Mouse (Mus musculus) heart, embryonic 10.5 days (tissue): ENCODE results near the gene Mtcl1. TPM values are rescaled to one million over a fixed set of nuclear protein-coding genes. Genes with fewer than 3 reads are reported as not detected.

Experiments used
- DNase-seq: peaks from one replicate; pipeline ENCODE4 v3.0.0-alpha.2; 2017; ENCODE audit warnings: low spot score
- H3K27ac ChIP-seq: fragments of 300-500 bp; sonication (generic); 2 replicates; pipeline ENCODE4 v1.5.1; 2016; ENCODE audit warnings: mild to moderate bottlenecking
- H3K27me3 ChIP-seq: fragments of 300-500 bp; sonication (generic); 2 replicates; pipeline ENCODE4 v1.6.1; 2016; ENCODE audit warnings: mild to moderate bottlenecking; ENCODE audit not compliant: poor library complexity, insufficient read depth, severe bottlenecking
- H3K36me3 ChIP-seq: fragments of 300-500 bp; sonication (generic); 2 replicates; pipeline ENCODE4 v1.6.1; 2016; ENCODE audit warnings: mild to moderate bottlenecking, moderate library complexity
- H3K4me1 ChIP-seq: fragments of 300-500 bp; sonication (generic); 2 replicates; pipeline ENCODE4 v1.6.1; 2016; ENCODE audit warnings: mild to moderate bottlenecking
- H3K4me3 ChIP-seq: fragments of 300-500 bp; sonication (generic); 2 replicates; pipeline ENCODE4 v1.5.1; 2016; ENCODE audit warnings: mild to moderate bottlenecking, moderate library complexity
- H3K9me3 ChIP-seq: fragments of 300-500 bp; sonication (generic); 2 replicates; pipeline ENCODE4 v1.6.1; 2016; ENCODE audit warnings: mild to moderate bottlenecking, moderate library complexity
- WGBS: fragments of 180-500 bp; shearing (Covaris S2); methylation state at CpG from one replicate; pipeline ENCODE4 v1.1.7; 2016; 5-methylcytosine and 5-hydroxymethylcytosine counted together
- polyA plus RNA-seq: library from polyadenylated mRNA; unstranded; fragments of >200 nt; fragmentation: Nextera tagmentation; extraction: Ambion mirVana; gene quantifications from 2 replicates; pipeline ENCODE4 v1.2.1, GENCODE M21; 2016

Gene Mtcl1
- polyA plus RNA-seq, 1 experiment from 2014 or later, result 3.7 TPM

DNA sequence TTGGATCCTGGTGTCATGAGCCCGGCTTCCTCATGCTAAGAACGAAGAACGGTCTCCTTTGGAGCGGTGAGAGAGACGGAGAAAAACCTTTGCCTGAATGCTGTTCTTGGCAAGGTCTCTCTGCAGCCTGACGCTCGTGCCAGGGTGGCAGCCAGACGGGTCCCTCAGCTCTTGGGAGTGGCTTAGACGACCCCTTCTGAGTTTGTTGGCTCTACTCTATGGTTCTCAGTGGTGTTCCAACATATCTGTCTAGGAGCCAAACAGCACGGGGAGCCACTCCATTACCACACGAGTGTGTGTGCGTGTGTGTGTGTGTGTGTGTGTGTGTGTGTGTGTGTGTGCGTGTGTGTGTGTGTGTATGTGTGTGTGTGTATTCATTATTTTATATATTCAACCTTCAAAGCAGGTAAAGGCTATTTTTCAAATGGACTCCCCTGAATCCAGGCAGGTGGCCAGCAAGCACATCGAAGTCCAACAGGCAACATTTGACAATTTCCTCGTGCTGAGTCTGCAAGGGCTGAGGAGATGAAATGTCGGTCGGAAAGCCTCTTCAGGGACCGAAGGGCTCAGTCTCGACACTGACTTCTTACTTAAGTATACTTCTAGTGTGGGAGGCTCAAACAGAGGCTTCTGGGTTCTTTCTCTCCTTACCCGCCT lies 128.7 kb downstream of the Mtcl1 start:
- Histone ChIP-seq H3K36me3 (no peaks in the 10 kb centered on the region), H3K27ac (no peak overlapping the region), H3K9me3 (no peaks in the 10 kb centered on the region), H3K27me3 (no peaks in the 10 kb centered on the region), H3K4me3 (no peak overlapping the region), H3K4me1 (peaks cover 26% of the 10 kb centered on the region)
- no peak for DNase-seq
- 84% methylated on average over 20 of the region's 20 CpGs for WGBS

DNA sequence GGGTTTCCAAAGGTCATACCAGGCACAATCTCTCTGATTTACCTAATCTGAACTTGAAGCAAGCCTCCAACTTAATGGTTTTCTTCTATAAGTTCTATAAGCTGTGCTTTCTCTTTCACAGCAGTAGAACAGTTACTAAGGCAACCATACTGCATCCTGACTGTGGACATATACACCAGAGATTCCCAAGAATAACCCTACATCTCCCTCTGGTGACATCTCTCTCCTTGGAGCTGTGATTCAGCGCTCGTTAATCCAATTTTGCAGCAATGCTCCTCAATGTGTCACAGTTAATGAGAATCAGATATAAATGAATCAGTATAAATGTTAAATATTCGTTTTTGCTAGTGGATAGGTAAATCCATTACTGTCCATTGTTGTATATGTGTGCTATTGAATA lies 131.5 kb downstream of the Mtcl1 start:
- WGBS, result 85% methylated on average over 3 of the region's 3 CpGs
- DNase-seq, result no peak
- Histone ChIP-seq H3K4me1 (peaks cover 34% of the 10 kb centered on the region), H3K4me3 (no peak overlapping the region), H3K27ac (no peak overlapping the region), H3K9me3 (no peaks in the 10 kb centered on the region), H3K27me3 (no peaks in the 10 kb centered on the region), H3K36me3 (no peaks in the 10 kb centered on the region)

DNA sequence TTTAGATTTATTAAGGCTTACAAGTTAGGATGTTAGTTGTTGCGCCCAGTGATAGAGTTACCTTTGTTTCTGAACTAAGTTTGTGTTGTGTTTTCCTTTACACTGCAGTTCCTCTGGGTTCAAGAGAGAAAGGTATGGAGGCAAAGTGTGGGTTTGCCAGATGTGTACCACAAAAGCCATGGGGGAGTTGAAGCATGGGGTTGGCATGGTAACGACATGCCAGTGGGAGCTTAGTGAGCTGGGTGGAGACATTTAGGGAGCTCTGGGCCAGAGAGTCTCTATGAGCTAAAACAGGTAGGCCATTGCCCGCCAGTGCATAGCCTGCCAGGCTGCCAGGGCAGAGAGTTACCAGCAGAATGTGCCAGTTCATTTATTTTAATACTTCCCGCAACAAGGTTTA lies 132.0 kb downstream of the Mtcl1 start:
- Histone ChIP-seq H3K9me3 (no peaks in the 10 kb centered on the region), H3K36me3 (no peaks in the 10 kb centered on the region), H3K4me3 (no peak overlapping the region), H3K27me3 (no peaks in the 10 kb centered on the region), H3K4me1 (peaks cover 30% of the 10 kb centered on the region), H3K27ac (no peak overlapping the region)
- no peak for DNase-seq
- WGBS, result 94% methylated on average over 4 of the region's 4 CpGs

DNA sequence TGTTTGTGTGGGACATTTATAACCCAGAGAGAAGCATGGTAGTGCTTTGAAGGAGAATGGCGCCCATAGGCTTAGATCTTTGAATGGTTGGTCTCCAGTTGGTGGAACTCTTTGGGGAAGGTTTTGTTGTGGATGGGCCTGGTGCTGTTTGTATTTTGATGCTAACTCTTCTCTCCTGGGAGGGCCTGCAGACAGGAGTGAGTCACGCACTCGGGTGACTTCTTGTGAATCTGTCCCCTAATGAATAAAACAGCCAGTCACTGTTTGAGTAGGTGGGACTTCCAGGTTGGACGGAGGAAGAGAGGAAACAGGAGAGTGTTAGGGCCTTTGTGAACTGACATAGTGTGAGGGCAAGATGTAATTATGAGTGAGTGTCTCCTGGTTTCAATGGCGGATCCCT lies 132.4 kb downstream of the Mtcl1 start:
- no peaks in the 10 kb centered on the region for H3K9me3 ChIP-seq
- WGBS, result 88% methylated on average over 5 of the region's 5 CpGs
- no peak for DNase-seq

DNA sequence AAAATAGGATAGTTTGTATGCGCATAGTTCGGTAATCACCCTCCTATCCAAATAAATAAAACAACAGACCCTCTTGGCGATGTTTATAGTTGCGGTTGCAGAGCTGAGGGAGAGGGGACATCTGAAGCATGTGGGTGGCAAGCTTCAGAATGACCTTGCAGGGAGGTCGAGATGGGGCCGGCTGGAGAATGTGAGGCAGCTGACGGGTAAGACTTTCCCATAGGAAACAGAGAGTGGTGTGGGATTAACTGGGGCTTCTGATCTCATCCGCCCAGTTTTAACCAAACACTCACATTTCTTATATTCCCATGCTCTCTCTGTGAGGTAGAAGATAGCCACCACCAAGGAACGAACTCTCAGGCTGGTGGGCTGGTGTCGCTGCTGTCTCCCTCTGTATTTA lies 134.1 kb downstream of the Mtcl1 start:
- H3K27ac ChIP-seq, result peak overlapping the region; percentile 84
- H3K27me3 ChIP-seq, result no peaks in the 10 kb centered on the region
- H3K4me1 ChIP-seq, result peaks cover 24% of the 10 kb centered on the region
- H3K9me3 ChIP-seq, result no peaks in the 10 kb centered on the region
- peak overlapping the region; percentile 33 for H3K4me3 ChIP-seq
- no peak for DNase-seq
- no peaks in the 10 kb centered on the region for H3K36me3 ChIP-seq
- 8% methylated on average over 10 of the region's 10 CpGs for WGBS

More for the DNA sequence above, 132.4 kb downstream of the Mtcl1 start:
- H3K27ac ChIP-seq, result no peak overlapping the region
- no peak overlapping the region for H3K4me3 ChIP-seq
- H3K4me1 ChIP-seq, result peaks cover 28% of the 10 kb centered on the region
- H3K36me3 ChIP-seq, result no peaks in the 10 kb centered on the region
- H3K27me3 ChIP-seq, result no peaks in the 10 kb centered on the region

DNA sequence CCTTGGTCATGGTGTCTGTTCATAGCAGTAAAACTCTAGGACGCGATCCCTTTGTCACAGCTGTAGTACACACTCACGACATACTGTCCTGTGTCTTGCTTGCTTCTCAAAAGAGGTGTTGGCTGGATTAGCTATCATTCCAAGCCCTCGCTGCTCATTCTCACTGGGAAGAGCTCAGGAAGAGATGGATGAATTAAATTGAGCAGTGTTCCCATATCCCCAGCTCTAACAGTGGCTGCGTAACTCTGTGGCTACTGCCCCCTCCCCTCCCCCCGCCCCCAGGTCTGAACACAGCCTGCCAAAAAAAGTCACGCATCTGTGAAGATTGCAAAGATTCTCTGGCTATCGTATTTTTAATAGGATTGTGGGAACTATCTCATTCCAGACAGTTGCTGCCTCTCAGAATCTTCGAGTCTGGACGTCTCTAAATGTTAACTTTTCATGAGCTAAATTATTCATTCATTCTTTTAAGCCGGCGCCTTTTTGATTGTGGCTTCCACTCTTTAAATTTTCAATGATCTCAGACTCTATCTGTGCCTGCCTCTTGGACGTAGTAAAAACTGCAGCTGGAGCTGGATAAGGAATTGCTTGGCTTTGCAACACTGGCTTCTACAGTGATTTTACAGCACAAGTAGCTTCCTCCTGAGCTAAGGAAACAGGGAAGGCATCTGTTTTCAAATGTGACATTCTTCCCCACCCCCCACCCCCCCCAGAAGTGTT lies 134.8 kb downstream of the Mtcl1 start:
- H3K27ac ChIP-seq, result peak overlapping the region; percentile 84; the same call in 1 of the 2 replicates
- H3K4me3 ChIP-seq, result no peak overlapping the region
- no peaks in the 10 kb centered on the region for H3K9me3 ChIP-seq
- H3K4me1 ChIP-seq, result peaks cover 24% of the 10 kb centered on the region
- WGBS, result 56% methylated on average over 13 of the region's 13 CpGs
- DNase-seq, result no peak
- H3K36me3 ChIP-seq, result no peaks in the 10 kb centered on the region
- no peaks in the 10 kb centered on the region for H3K27me3 ChIP-seq

DNA sequence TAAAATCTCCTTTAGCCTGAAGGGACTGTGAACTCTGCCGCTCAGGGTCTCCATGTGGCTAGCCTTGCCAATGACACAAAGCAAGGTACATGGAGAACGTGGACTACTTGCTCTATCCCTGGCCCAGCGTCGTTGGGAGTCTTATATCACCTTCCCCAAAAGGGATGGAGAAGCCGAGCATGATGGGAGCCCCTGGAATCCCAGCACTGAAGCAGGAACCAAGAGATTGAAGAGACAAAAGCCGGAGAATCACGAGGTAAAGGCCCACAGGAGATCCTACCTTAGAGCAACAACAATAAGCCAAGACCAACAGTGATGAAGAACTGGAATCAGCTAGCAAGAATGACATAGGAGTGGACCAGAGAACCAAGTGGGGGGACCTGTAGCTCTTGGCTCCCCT lies 147.6 kb downstream of the Mtcl1 start:
- 77% methylated on average over 7 of the region's 7 CpGs for WGBS
- Histone ChIP-seq H3K9me3 (no peaks in the 10 kb centered on the region), H3K4me1 (no peaks in the 10 kb centered on the region), H3K27ac (no peak overlapping the region), H3K4me3 (no peak overlapping the region), H3K27me3 (no peaks in the 10 kb centered on the region), H3K36me3 (no peaks in the 10 kb centered on the region)
- no peak for DNase-seq

DNA sequence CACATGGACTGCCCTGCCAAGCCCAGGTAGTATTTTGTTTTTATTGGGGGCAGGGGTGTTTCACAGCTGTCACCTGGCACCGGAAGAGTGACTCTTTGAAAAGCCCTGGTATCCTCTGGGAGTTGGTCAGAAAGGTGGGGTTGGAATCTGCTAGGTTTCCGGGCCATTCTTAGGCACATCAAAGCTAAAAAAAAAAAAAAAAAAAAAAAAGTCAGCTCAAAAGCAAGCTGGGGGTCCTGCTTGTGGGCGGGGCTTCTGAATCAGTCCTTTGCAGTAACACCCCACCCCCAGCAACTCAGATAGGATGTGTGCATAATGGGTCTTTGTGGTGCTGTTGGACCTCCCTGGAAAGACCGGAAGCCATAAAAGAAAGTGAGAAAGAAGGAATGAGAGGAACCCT lies 148.3 kb downstream of the Mtcl1 start:
- Histone ChIP-seq H3K36me3 (no peaks in the 10 kb centered on the region), H3K27ac (no peak overlapping the region), H3K9me3 (no peaks in the 10 kb centered on the region), H3K4me1 (no peaks in the 10 kb centered on the region), H3K4me3 (no peak overlapping the region), H3K27me3 (no peaks in the 10 kb centered on the region)
- no peak for DNase-seq
- WGBS, result 61% methylated on average over 4 of the region's 4 CpGs

DNA sequence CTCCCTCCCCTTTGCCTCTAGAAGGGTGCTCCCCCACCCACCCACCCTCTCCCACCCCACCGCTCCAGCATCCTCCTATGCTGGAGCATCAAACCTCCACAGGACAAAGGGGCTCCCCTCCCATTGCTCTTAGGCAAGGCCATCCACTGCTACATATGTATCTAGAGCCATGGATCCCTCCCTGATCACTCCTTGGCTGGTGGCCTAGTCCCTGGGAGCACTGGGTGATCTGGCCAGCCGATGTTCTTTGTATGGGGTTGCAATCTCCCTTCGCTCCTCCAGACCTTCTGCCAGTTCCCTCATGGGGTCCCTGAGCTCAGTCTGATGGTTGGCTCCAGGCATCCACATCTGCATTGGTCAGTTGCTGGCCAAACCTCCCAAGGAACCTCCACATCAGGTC lies 151.8 kb downstream of the Mtcl1 start:
- Histone ChIP-seq H3K4me1 (no peaks in the 10 kb centered on the region), H3K27me3 (no peaks in the 10 kb centered on the region)
- WGBS, result 83% methylated on average over 3 of the region's 3 CpGs

DNA sequence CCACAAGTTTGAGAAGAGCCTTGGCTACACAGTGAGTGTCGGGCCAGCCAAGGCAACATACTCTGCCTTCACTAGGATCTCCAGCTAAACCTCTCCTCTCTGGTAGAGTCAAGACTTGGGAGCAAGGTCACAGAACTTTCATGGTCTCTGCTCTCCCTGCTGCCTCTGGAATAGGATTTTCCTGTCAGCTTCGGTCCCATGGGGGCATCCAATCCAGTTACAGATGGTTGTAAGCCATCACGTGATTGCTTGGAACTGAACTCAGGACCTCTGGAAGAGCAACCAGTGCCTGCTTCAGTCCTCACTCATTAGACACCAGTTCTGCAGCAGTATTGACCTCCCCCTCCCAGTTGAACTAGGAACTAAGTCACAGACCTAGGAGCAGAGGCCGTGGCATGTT lies 156.0 kb downstream of the Mtcl1 start:
- no peaks in the 10 kb centered on the region for H3K4me1 ChIP-seq
- DNase-seq, result no peak

More for the DNA sequence above, 151.8 kb downstream of the Mtcl1 start:
- Histone ChIP-seq H3K9me3 (no peaks in the 10 kb centered on the region), H3K36me3 (no peaks in the 10 kb centered on the region), H3K27ac (no peak overlapping the region), H3K4me3 (no peak overlapping the region)
- no peak for DNase-seq

DNA sequence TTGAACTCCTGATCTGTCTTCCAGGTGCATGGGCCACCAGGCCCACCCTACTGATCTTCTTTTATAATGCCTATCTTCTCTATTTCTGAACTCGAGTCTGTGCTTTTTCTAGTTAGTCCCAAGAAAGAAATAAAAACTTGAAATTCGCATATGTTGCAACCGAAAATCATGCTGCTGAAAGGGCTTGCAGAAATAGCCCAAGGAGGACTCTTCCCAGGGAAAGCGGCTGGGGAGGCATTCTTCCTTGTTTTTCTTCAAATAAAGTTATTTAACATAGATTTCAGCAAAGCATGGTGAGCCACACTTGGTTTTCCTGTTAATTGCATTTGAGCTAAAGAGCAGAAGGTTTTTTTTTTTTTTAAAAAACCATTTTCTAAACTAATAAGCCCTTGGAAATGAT lies 159.7 kb downstream of the Mtcl1 start:
- DNase-seq, result no peak
- no peaks in the 10 kb centered on the region for H3K27me3 ChIP-seq
- 79% methylated on average over 4 of the region's 4 CpGs for WGBS
- H3K9me3 ChIP-seq, result no peaks in the 10 kb centered on the region; the same call in 1 of the 2 replicates
- no peaks in the 10 kb centered on the region for H3K36me3 ChIP-seq
- no peaks in the 10 kb centered on the region for H3K4me1 ChIP-seq
- no peak overlapping the region for H3K4me3 ChIP-seq
- H3K27ac ChIP-seq, result no peak overlapping the region

More for the DNA sequence above, 156.0 kb downstream of the Mtcl1 start:
- Histone ChIP-seq H3K36me3 (no peaks in the 10 kb centered on the region), H3K4me3 (no peak overlapping the region), H3K27ac (no peak overlapping the region), H3K27me3 (no peaks in the 10 kb centered on the region), H3K9me3 (no peaks in the 10 kb centered on the region; the same call in 1 of the 2 replicates)
- 89% methylated on average over 4 of the region's 4 CpGs for WGBS
